ENCODE assay signal across 8 mouse cellular contexts in the genomic region with DNA sequence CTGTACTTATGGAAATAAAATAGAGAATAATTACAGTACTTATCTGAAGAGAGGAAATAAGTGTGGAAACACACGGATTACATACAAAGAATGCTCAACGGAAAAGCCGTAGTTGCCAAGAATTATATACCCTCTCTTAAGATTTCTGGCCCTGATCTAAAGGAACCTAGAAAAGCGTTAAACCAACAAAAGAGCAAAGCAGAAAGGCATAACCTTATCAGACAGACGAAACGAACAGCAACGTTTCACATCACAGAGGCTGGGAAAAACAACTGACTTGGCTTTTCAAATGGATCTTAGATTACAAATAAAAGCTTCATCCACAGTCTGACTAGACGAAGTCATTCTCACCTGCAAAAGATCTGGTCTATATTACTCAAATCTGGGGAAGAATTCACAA. TPM values are rescaled to one million over a fixed set of nuclear protein-coding genes. Genes with fewer than 3 reads are reported as not detected.
DNase-seq lines count a peak whose midpoint lies in the region; ATAC-seq lines count a peak whose summit lies in the region.

No protein-coding gene starts in this region.

- intact Hi-C loops in gastrocnemius, postnatal 36 days (cut with DNase I): no loop called here
- intact Hi-C loops in left cerebral cortex, postnatal 25 days (cut with DNase I): loop anchor here (5.0 kb wide), 1 partner anchor 906 kb away; the partner anchor contains the start of gene Lancl2

- H3K9me3 ChIP-seq in kidney, embryonic 16.5 days (ENCODE audit: low read length): no peaks in the 10 kb centered on the region
- H3K9me3 ChIP-seq in hindbrain, embryonic 16.5 days (ENCODE audit: control insufficient read depth, low read length): no peaks in the 10 kb centered on the region
- no peaks in the 10 kb centered on the region for H3K9me3 ChIP-seq in midbrain, embryonic 15.5 days

- H3K27ac ChIP-seq in kidney, embryonic 16.5 days (ENCODE audit: low read length): peak overlapping the region; percentile 100
- peak overlapping the region; percentile 99; the same call in 1 of the 2 replicates for H3K27ac ChIP-seq in hindbrain, embryonic 16.5 days (ENCODE audit: low read depth, low read length)
- peak overlapping the region; percentile 100 for H3K27ac ChIP-seq in midbrain, embryonic 15.5 days

- no peaks in the 10 kb centered on the region for H3K27me3 ChIP-seq in kidney, embryonic 16.5 days (ENCODE audit: insufficient read depth, low read length)
- H3K27me3 ChIP-seq in hindbrain, embryonic 16.5 days (replicated peaks; ENCODE audit: control insufficient read depth, insufficient read depth, low read length): no peaks in the 10 kb centered on the region
- no peaks in the 10 kb centered on the region for H3K27me3 ChIP-seq in midbrain, embryonic 15.5 days (replicated peaks)

- peak overlapping the region; percentile 82 for H3K4me2 ChIP-seq in kidney, embryonic 16.5 days (replicated peaks; ENCODE audit: low read depth, low read length)
- peak overlapping the region; percentile 89 for H3K4me2 ChIP-seq in hindbrain, embryonic 16.5 days (ENCODE audit: low read length)
- peak overlapping the region; percentile 74 for H3K4me2 ChIP-seq in midbrain, embryonic 15.5 days

- no peak for ATAC-seq in kidney, embryonic 16.5 days (ENCODE audit: low FRiP score, low TSS enrichment)
- ATAC-seq in hindbrain, embryonic 16.5 days: no peak
- no peak for ATAC-seq in midbrain, embryonic 15.5 days (replicated peaks)

- H3K4me3 ChIP-seq in kidney, embryonic 16.5 days (ENCODE audit: low read length): peak overlapping the region; percentile 82
- H3K4me3 ChIP-seq in hindbrain, embryonic 16.5 days (ENCODE audit: low read length): peak overlapping the region; percentile 87
- peak overlapping the region; percentile 95 for H3K4me3 ChIP-seq in midbrain, embryonic 15.5 days

- peak overlapping the region; percentile 98 for H3K9ac ChIP-seq in kidney, embryonic 16.5 days (replicated peaks; ENCODE audit: low read length)
- peak overlapping the region; percentile 96 for H3K9ac ChIP-seq in hindbrain, embryonic 16.5 days (ENCODE audit: low read depth, low read length)
- peak overlapping the region; percentile 96; the same call in 1 of the 2 replicates for H3K9ac ChIP-seq in midbrain, embryonic 15.5 days

- no peak for DNase-seq in kidney, postnatal 25 days
- DNase-seq in c-Kit-positive CD71-positive TER-119-positive erythroid progenitor cells, embryonic 14.5 days (ENCODE audit: low spot score): peak; percentile 34
- no peak for DNase-seq in gastrocnemius, postnatal 36 days
- no peak for DNase-seq in left cerebral cortex, postnatal 25 days (ENCODE audit: low spot score in 2 of 2)
- no peak for DNase-seq in cerebellum, adult 9-10 months

- peaks cover 22% of the 10 kb centered on the region for H3K4me1 ChIP-seq in kidney, embryonic 16.5 days (ENCODE audit: insufficient read depth, low read length)
- peaks cover 24% of the 10 kb centered on the region for H3K4me1 ChIP-seq in hindbrain, embryonic 16.5 days (ENCODE audit: control insufficient read depth, insufficient read depth, low read depth, low read length)
- peaks cover 34% of the 10 kb centered on the region for H3K4me1 ChIP-seq in midbrain, embryonic 15.5 days

- 3% methylated on average over 8 of the region's 8 CpGs for WGBS in kidney, embryonic 16.5 days
- 10% methylated on average over 8 of the region's 8 CpGs for WGBS in hindbrain, embryonic 16.5 days
- 5% methylated on average over 8 of the region's 8 CpGs for whole genome bisulfite sequencing in midbrain, embryonic 15.5 days

- H3K36me3 ChIP-seq in kidney, embryonic 16.5 days (ENCODE audit: insufficient read depth, low read length): no peaks in the 10 kb centered on the region
- no peaks in the 10 kb centered on the region for H3K36me3 ChIP-seq in hindbrain, embryonic 16.5 days (ENCODE audit: control insufficient read depth, insufficient read depth, low read length)
- H3K36me3 ChIP-seq in midbrain, embryonic 15.5 days (replicated peaks): no peaks in the 10 kb centered on the region

RNA-seq across cellular contexts. Expression of gene Kbtbd2, which starts 1.4 kb away (rescaled TPM):
- polyA plus RNA-seq in kidney, embryonic 16.5 days (2015; fragmentation: Nextera tagmentation; extraction: Ambion mirVana): 24.8 and 31.4 TPM in 2 replicates
- 24.7 and 27.2 TPM in 2 replicates for polyA plus RNA-seq in hindbrain, embryonic 16.5 days (2015; fragmentation: Nextera tagmentation; extraction: Ambion mirVana)
- 31.0 and 33.7 TPM in 2 replicates for polyA plus RNA-seq in midbrain, embryonic 15.5 days (2015; fragmentation: Nextera tagmentation; extraction: Ambion mirVana)
- total RNA-seq in gastrocnemius, postnatal 36 days (2021): 10 to 100 TPM; 19.3 to 21.0 TPM
- 10 to 100 TPM; 58.7 to 60.4 TPM for total RNA-seq in left cerebral cortex, postnatal 25 days (2021)

RNA-seq across cellular contexts. Expression of gene Fkbp9, which starts 35.6 kb away (rescaled TPM):
- 132 and 145 TPM in 2 replicates for polyA plus RNA-seq in kidney, embryonic 16.5 days (2015; fragmentation: Nextera tagmentation; extraction: Ambion mirVana)
- 41.8 and 48.3 TPM in 2 replicates for polyA plus RNA-seq in hindbrain, embryonic 16.5 days (2015; fragmentation: Nextera tagmentation; extraction: Ambion mirVana)
- polyA plus RNA-seq in midbrain, embryonic 15.5 days (2015; fragmentation: Nextera tagmentation; extraction: Ambion mirVana): 31.9 and 33.3 TPM in 2 replicates
- total RNA-seq in gastrocnemius, postnatal 36 days (2021): 10 to 100 TPM; 44.4 to 48.4 TPM
- 10 to 100 TPM; 23.5 to 24.9 TPM for total RNA-seq in left cerebral cortex, postnatal 25 days (2021)
